Mouse (Mus musculus) monocyte, adult 59 days (primary cell): ENCODE data around the gene Kcnk18. TPM values are rescaled to one million over a fixed set of nuclear protein-coding genes. Genes with fewer than 3 reads are reported as not detected.

Experiments
- total RNA-seq, 2 experiments: library from RNA; stranded (reverse); gene quantifications; one replicate each; pipeline ENCODE4 v1.2.4; 2023

The Kcnk18 gene
- total RNA-seq: not detected

GRCm38 (mm10) chr19:59218991-59219390, at the start of gene Kcnk18:
Kcnk18 (plus strand) TSS chr19:59219214.

GRCm38 (mm10) chr19:59169936-59170765, 48.9 kb upstream of the Kcnk18 start, which contains the start of gene Vax1:
Vax1 (minus strand) TSS chr19:59170056.

GRCm38 (mm10) chr19:59260718-59261442, 41.9 kb downstream of the Kcnk18 start, which contains the start of gene Slc18a2:
Slc18a2 (plus strand) TSS chr19:59260896.

Other genes with a start within 250 kb of the Kcnk18 start
- gene Shtn1, start 143.1 kb upstream of the Kcnk18 start, total RNA-seq: 10 to 100 TPM; 13.4 to 17.9 TPM
- not detected for gene Vax1, start 49.2 kb upstream of the Kcnk18 start, total RNA-seq
- gene Slc18a2, start 41.7 kb downstream of the Kcnk18 start, total RNA-seq: under 1 TPM in 1 of 2 experiments, not detected in 1; 0.21 TPM
- 100 to 1,000 TPM; 909 to 975 TPM for gene Rps12-ps3, start 103.1 kb downstream of the Kcnk18 start, total RNA-seq
- gene Pdzd8, start 126.6 kb downstream of the Kcnk18 start, total RNA-seq: 10 to 100 TPM; 36.0 to 36.2 TPM
- gene Emx2, start 239.2 kb downstream of the Kcnk18 start, total RNA-seq: not detected